Mouse (Mus musculus) cortical plate, adult 2 months (tissue): ENCODE measurements around the gene Rdh11.

Source experiments
- CTCF ChIP-seq: fragments of 200-500 bp; IDR thresholded peaks from 2 replicates; pipeline ENCODE4 v1.5.1; 2011; ENCODE audit warnings: mild to moderate bottlenecking, control low read depth, low read length; ENCODE audit not compliant: insufficient read depth; ENCODE audit errors: extremely low read depth
- POLR2A ChIP-seq: fragments of 200-500 bp; IDR thresholded peaks from 2 replicates; pipeline ENCODE4 v1.6.1; 2011; ENCODE audit warnings: mild to moderate bottlenecking, low read length, control low read depth; ENCODE audit not compliant: insufficient read depth; ENCODE audit errors: extremely low read depth

DNA sequence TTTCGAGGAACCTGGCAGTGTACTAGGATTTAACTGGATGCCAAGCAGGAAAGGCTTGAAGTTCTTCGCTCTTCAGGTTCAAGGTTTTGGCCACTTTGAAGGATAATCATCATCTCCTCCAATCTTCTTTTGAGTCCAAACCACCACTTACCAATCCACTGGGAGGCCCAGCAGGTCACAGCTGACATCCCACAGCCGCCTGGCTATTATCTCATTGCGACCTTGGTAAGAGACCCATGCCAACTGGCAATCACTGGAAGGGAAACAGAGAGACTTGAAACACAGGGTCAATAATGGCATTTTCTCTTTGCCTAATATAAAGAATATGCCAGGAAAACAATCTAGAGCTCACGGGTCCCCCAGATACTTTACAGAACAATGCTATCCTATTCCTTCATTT lies 16.1 kb downstream of the Rdh11 start:
- TF ChIP-seq CTCF = no peak
- TF ChIP-seq POLR2A = no peak
